10 mouse cellular contexts compared by ENCODE assay signal in the genomic region with DNA sequence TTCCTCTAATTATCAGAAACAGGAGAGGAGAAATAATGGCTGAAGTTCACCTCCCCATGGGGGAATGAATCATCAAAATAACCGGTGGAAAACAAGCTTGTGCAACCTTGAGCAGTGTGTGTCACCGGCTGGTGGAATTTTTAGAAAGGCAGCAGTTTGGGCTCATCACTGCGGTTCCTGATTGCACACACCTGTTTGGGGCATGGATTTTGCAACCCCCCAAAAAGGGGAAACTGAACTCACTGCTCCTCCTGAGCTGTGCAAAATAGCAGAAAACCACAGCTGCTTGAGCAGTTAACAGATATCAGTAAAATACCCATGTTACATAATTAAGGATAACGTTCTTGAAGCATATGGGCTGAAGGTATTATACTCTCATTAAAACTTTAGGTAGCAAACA.
DNase-seq lines count a peak whose midpoint lies in the region; ATAC-seq and TF ChIP-seq lines count a peak whose summit lies in the region.
"Had no signal": no experiment of that assay in that cellular context is flagged by ENCODE, and none has a peak within 500 bp of the region (broad histone marks: within the 10 kb centered on the region; RNA-seq: fewer than 3 reads in every experiment).

No protein-coding gene starts in this region.

- H3K9me3 ChIP-seq in G1E (replicated peaks): no peaks in the 10 kb centered on the region
- H3K9me3 ChIP-seq in liver, embryonic 14.5 days (ENCODE audit: control insufficient read depth, low read length): no peaks in the 10 kb centered on the region
- no peaks in the 10 kb centered on the region for H3K9me3 ChIP-seq in limb, embryonic 10.5 days (replicated peaks)
- no peaks in the 10 kb centered on the region for H3K9me3 ChIP-seq in forebrain, embryonic 12.5 days
- H3K9me3 ChIP-seq: heart, embryonic 15.5 days had no signal

- H3K4me3 ChIP-seq in G1E (ENCODE audit: low read depth, low read length): no peak overlapping the region
- no peak overlapping the region for H3K4me3 ChIP-seq in liver, embryonic 14.5 days (ENCODE audit: insufficient read depth in 1 of 2, low read depth in 2 of 2, low read length in 2 of 2)
- H3K4me3 ChIP-seq in limb, embryonic 10.5 days: no peak overlapping the region
- H3K4me3 ChIP-seq in forebrain, embryonic 12.5 days (replicated peaks): no peak overlapping the region
- H3K4me3 ChIP-seq: heart, embryonic 15.5 days had no signal

- no peak overlapping the region for H3K4me2 ChIP-seq in liver, embryonic 14.5 days (ENCODE audit: low read depth)
- no peak overlapping the region for H3K4me2 ChIP-seq in forebrain, embryonic 12.5 days
- H3K4me2 ChIP-seq: heart, embryonic 15.5 days had no signal

- H3K9ac ChIP-seq in liver, embryonic 14.5 days (replicated peaks): no peak overlapping the region
- H3K9ac ChIP-seq in forebrain, embryonic 12.5 days: no peak overlapping the region
- H3K9ac ChIP-seq: heart, embryonic 15.5 days had no signal

- no peak for TF ChIP-seq CTCF in G1E (IDR thresholded peaks at IDR 0.05; ENCODE audit: low read depth, low read length)
- TF ChIP-seq CTCF in liver, embryonic 14.5 days (IDR thresholded peaks at IDR 0.05; ENCODE audit: low read depth): no peak

- no peak overlapping the region for H3K27ac ChIP-seq in liver, embryonic 14.5 days
- no peak overlapping the region for H3K27ac ChIP-seq in limb, embryonic 10.5 days
- H3K27ac ChIP-seq in forebrain, embryonic 12.5 days: no peak overlapping the region
- H3K27ac ChIP-seq: heart, embryonic 15.5 days had no signal

- no peaks in the 10 kb centered on the region for H3K36me3 ChIP-seq in G1E (replicated peaks)
- H3K36me3 ChIP-seq in liver, embryonic 14.5 days (replicated peaks; ENCODE audit: control insufficient read depth, insufficient read depth, low read depth): no peaks in the 10 kb centered on the region
- H3K36me3 ChIP-seq in limb, embryonic 10.5 days: no peaks in the 10 kb centered on the region
- no peaks in the 10 kb centered on the region for H3K36me3 ChIP-seq in forebrain, embryonic 12.5 days (replicated peaks)
- H3K36me3 ChIP-seq: heart, embryonic 15.5 days had no signal

- H3K4me1 ChIP-seq in G1E (ENCODE audit: insufficient read depth, low read depth, low read length): peaks cover 29% of the 10 kb centered on the region
- no peaks in the 10 kb centered on the region; a peak in 2 of 4 replicates for H3K4me1 ChIP-seq in liver, embryonic 14.5 days (replicated peaks; ENCODE audit: control insufficient read depth in 2 of 2, insufficient read depth in 2 of 2, low read length in 1 of 2)
- H3K4me1 ChIP-seq in limb, embryonic 10.5 days: no peaks in the 10 kb centered on the region
- H3K4me1 ChIP-seq in forebrain, embryonic 12.5 days: no peaks in the 10 kb centered on the region
- H3K4me1 ChIP-seq: heart, embryonic 15.5 days had no signal

- TF ChIP-seq EP300 in liver, embryonic 14.5 days (IDR thresholded peaks at IDR 0.05; ENCODE audit: low read depth): peak; percentile 26; the same call in 1 of the 2 replicates

- peak; percentile 29 for DNase-seq in G1E (ENCODE audit: low spot score)
- peak; percentile 75 for DNase-seq in adrenal gland, adult 2 months
- DNase-seq in liver, embryonic 14.5 days (ENCODE audit: low read depth in 3 of 3, low spot score in 3 of 3): peak; percentile 9 to 41 (median 34)
- DNase-seq in natural killer cell, adult 2 months (ENCODE audit: low spot score in 2 of 2): peak; percentile 27 to 65
- DNase-seq in limb, embryonic 10.5 days (ENCODE audit: low spot score): no peak
- no peak for DNase-seq in urinary bladder, adult 18-20 months (ENCODE audit: low spot score in 2 of 2)
- DNase-seq: kidney, adult 8-10 months; midbrain, embryonic 14.5 days had no signal

- ATAC-seq in G1E (ENCODE audit: extremely low read depth, insufficient number of reproducible peaks, low FRiP score, poor library complexity, severe bottlenecking): peak; percentile 70
- peak; percentile 52; the same call in 1 of the 2 replicates for ATAC-seq in liver, embryonic 14.5 days (ENCODE audit: insufficient read depth)
- ATAC-seq in forebrain, embryonic 12.5 days (ENCODE audit: low FRiP score): no peak

- WGBS in liver, embryonic 14.5 days (ENCODE audit: insufficient replicate concordance): 12% methylated on average over 4 of the region's 4 CpGs
- WGBS in limb, embryonic 10.5 days: 85% methylated on average over 4 of the region's 4 CpGs
- WGBS in forebrain, embryonic 12.5 days: 91% methylated on average over 4 of the region's 4 CpGs

- H3K27me3 ChIP-seq in G1E (ENCODE audit: insufficient read depth, low read length): no peaks in the 10 kb centered on the region
- no peaks in the 10 kb centered on the region for H3K27me3 ChIP-seq in liver, embryonic 14.5 days (ENCODE audit: control insufficient read depth, insufficient read depth, low read length)
- H3K27me3 ChIP-seq in limb, embryonic 10.5 days (ENCODE audit: low read depth, poor library complexity, severe bottlenecking): no peaks in the 10 kb centered on the region
- no peaks in the 10 kb centered on the region for H3K27me3 ChIP-seq in forebrain, embryonic 12.5 days
- H3K27me3 ChIP-seq: heart, embryonic 15.5 days had no signal

Comparison
In these comparisons a context has a peak if more than half of its experiments do, and no peak if none do; other contexts are left out.
1. DNase-seq: peak in G1E (single experiment), adrenal gland, adult 2 months (single experiment), liver, embryonic 14.5 days (3 of 3) and natural killer cell, adult 2 months (2 of 2); none in limb, embryonic 10.5 days (single experiment) and urinary bladder, adult 18-20 months (0 of 2).